Mouse (Mus musculus): ENCODE measurements around the gene Exd2. TPM values are rescaled to one million over a fixed set of nuclear protein-coding genes. Genes with fewer than 3 reads are reported as not detected.

The Exd2 gene
- 53.7 TPM in 2 replicates for polyA plus RNA-seq (2016; fragmentation: Nextera tagmentation; extraction: Ambion mirVana)

- Histone ChIP-seq H3K9ac (replicated peaks) (peak within 1 kb of the TSS; percentile 83), H3K9me3 (no peaks in the 10 kb centered on the region), H3K4me2 (replicated peaks) (peak within 1 kb of the TSS; percentile 78), H3K27ac (replicated peaks) (peak within 1 kb of the TSS; percentile 75), H3K27me3 (no peaks in the 10 kb centered on the region), H3K4me1 (peaks cover 7% of the 10 kb centered on the region), H3K4me3 (peak within 1 kb of the TSS; percentile 91), H3K36me3 (no peaks in the 10 kb centered on the region)
- peak; percentile 96 for ATAC-seq (ENCODE audit: low FRiP score, low read depth)
- WGBS = under 1% methylated on average over 45 of the region's 45 CpGs
Observed at GRCm38 (mm10) chr12:80462942-80463651, at the start of gene Exd2. Gene Exd2 (plus strand): TSS chr12:80463095.

- Histone ChIP-seq H3K4me3 (no peak overlapping the region), H3K4me2 (replicated peaks) (no peak overlapping the region), H3K27me3 (no peaks in the 10 kb centered on the region), H3K27ac (replicated peaks) (no peak overlapping the region), H3K9ac (replicated peaks) (no peak overlapping the region), H3K9me3 (peaks cover 7% of the 10 kb centered on the region; the same call in 1 of the 2 replicates), H3K36me3 (peaks cover 37% of the 10 kb centered on the region), H3K4me1 (no peaks in the 10 kb centered on the region)
- ATAC-seq (ENCODE audit: low FRiP score, low read depth) = no peak
- WGBS = 95% methylated on average over 2 of the region's 2 CpGs
Observed at GRCm38 (mm10) chr12:80415100-80415499, 47.8 kb upstream of the Exd2 start.

- no peak overlapping the region for H3K4me2 ChIP-seq (replicated peaks)
Observed at GRCm38 (mm10) chr12:80427683-80428082, 35.2 kb upstream of the Exd2 start.

GRCm38 (mm10) chr12:80433266-80433665, 29.6 kb upstream of the Exd2 start:
- no peak for ATAC-seq (ENCODE audit: low FRiP score, low read depth)
- Histone ChIP-seq H3K4me3 (no peak overlapping the region), H3K4me2 (replicated peaks) (no peak overlapping the region), H3K4me1 (peaks cover 16% of the 10 kb centered on the region), H3K9me3 (no peaks in the 10 kb centered on the region), H3K36me3 (no peaks in the 10 kb centered on the region), H3K9ac (replicated peaks) (no peak overlapping the region), H3K27ac (replicated peaks) (no peak overlapping the region), H3K27me3 (no peaks in the 10 kb centered on the region)
- 79% methylated on average over 4 of the region's 4 CpGs for WGBS

More at GRCm38 (mm10) chr12:80427683-80428082, 35.2 kb upstream of the Exd2 start:
- H3K9ac ChIP-seq (replicated peaks) = no peak overlapping the region
- no peak overlapping the region for H3K4me3 ChIP-seq
- ATAC-seq (ENCODE audit: low FRiP score, low read depth) = no peak
- 92% methylated on average over 3 of the region's 3 CpGs for WGBS
- no peaks in the 10 kb centered on the region for H3K4me1 ChIP-seq
- H3K9me3 ChIP-seq = no peaks in the 10 kb centered on the region
- H3K27me3 ChIP-seq = no peaks in the 10 kb centered on the region
- no peak overlapping the region for H3K27ac ChIP-seq (replicated peaks)
- H3K36me3 ChIP-seq = peaks cover 16% of the 10 kb centered on the region

GRCm38 (mm10) chr12:80434601-80434960, 28.3 kb upstream of the Exd2 start:
- peak overlapping the region; percentile 73 for H3K4me2 ChIP-seq (replicated peaks)
- no peak for ATAC-seq (ENCODE audit: low FRiP score, low read depth)

GRCm38 (mm10) chr12:80434961-80435691, 27.8 kb upstream of the Exd2 start:
- peak; percentile 78 for ATAC-seq (ENCODE audit: low FRiP score, low read depth)
- peak overlapping the region; percentile 99 for H3K27ac ChIP-seq (replicated peaks)
- no peaks in the 10 kb centered on the region for H3K27me3 ChIP-seq
- no peaks in the 10 kb centered on the region for H3K36me3 ChIP-seq
- peaks cover 16% of the 10 kb centered on the region for H3K4me1 ChIP-seq
- no peaks in the 10 kb centered on the region for H3K9me3 ChIP-seq
- under 1% methylated on average over 47 of the region's 64 CpGs for WGBS
- H3K4me3 ChIP-seq = peak overlapping the region; percentile 72
- H3K9ac ChIP-seq (replicated peaks) = peak overlapping the region; percentile 93
- H3K4me2 ChIP-seq (replicated peaks) = peak overlapping the region; percentile 73

More at GRCm38 (mm10) chr12:80434601-80434960, 28.3 kb upstream of the Exd2 start:
- Histone ChIP-seq H3K9ac (replicated peaks) (peak overlapping the region; percentile 93), H3K27me3 (no peaks in the 10 kb centered on the region), H3K9me3 (no peaks in the 10 kb centered on the region), H3K4me3 (peak overlapping the region; percentile 72), H3K4me1 (peaks cover 16% of the 10 kb centered on the region), H3K36me3 (no peaks in the 10 kb centered on the region), H3K27ac (replicated peaks) (peak overlapping the region; percentile 99)
- WGBS = 7% methylated on average over 9 of the region's 10 CpGs

GRCm38 (mm10) chr12:80435887-80436286, 27.0 kb upstream of the Exd2 start:
- ATAC-seq (ENCODE audit: low FRiP score, low read depth) = 0 out of 2 replicates have a peak, but pooled peaks have one; percentile 1
- Histone ChIP-seq H3K4me3 (peak overlapping the region; percentile 72), H3K27ac (replicated peaks) (peak overlapping the region; percentile 99)

GRCm38 (mm10) chr12:80436336-80436976, 26.4 kb upstream of the Exd2 start, which contains the start of gene Dcaf5:
Gene Dcaf5 (minus strand): TSS chr12:80436601.
- H3K27me3 ChIP-seq = no peaks in the 10 kb centered on the region
- peak within 1 kb of the TSS; percentile 73 for H3K4me2 ChIP-seq (replicated peaks)
- under 1% methylated on average over 68 of the region's 79 CpGs for WGBS
- H3K27ac ChIP-seq (replicated peaks) = peak within 1 kb of the TSS; percentile 99
- ATAC-seq (ENCODE audit: low FRiP score, low read depth) = peak; percentile 85
- H3K9ac ChIP-seq (replicated peaks) = peak within 1 kb of the TSS; percentile 93
- H3K4me1 ChIP-seq = peaks cover 16% of the 10 kb centered on the region
- H3K9me3 ChIP-seq = no peaks in the 10 kb centered on the region
- peak within 1 kb of the TSS; percentile 72 for H3K4me3 ChIP-seq
- H3K36me3 ChIP-seq = no peaks in the 10 kb centered on the region

More at GRCm38 (mm10) chr12:80435887-80436286, 27.0 kb upstream of the Exd2 start:
- Histone ChIP-seq H3K36me3 (no peaks in the 10 kb centered on the region), H3K4me1 (peaks cover 16% of the 10 kb centered on the region), H3K9me3 (no peaks in the 10 kb centered on the region), H3K9ac (replicated peaks) (peak overlapping the region; percentile 93), H3K27me3 (no peaks in the 10 kb centered on the region), H3K4me2 (replicated peaks) (peak overlapping the region; percentile 73)
- 0% methylated on average over 7 of the region's 10 CpGs for WGBS

GRCm38 (mm10) chr12:80437051-80437675, 25.7 kb upstream of the Exd2 start:
- H3K9me3 ChIP-seq = no peaks in the 10 kb centered on the region
- H3K4me2 ChIP-seq (replicated peaks) = peak overlapping the region; percentile 73
- peaks cover 16% of the 10 kb centered on the region for H3K4me1 ChIP-seq
- no peaks in the 10 kb centered on the region for H3K27me3 ChIP-seq
- no peaks in the 10 kb centered on the region for H3K36me3 ChIP-seq
- 23% methylated on average over 4 of the region's 4 CpGs for WGBS
- no peak for ATAC-seq (ENCODE audit: low FRiP score, low read depth)
- peak overlapping the region; percentile 93; the same call in 1 of the 2 replicates for H3K9ac ChIP-seq (replicated peaks)
- peak overlapping the region; percentile 99 for H3K27ac ChIP-seq (replicated peaks)
- peak overlapping the region; percentile 72 for H3K4me3 ChIP-seq

- Histone ChIP-seq H3K27ac (replicated peaks) (no peak overlapping the region), H3K9me3 (no peaks in the 10 kb centered on the region), H3K27me3 (no peaks in the 10 kb centered on the region), H3K4me1 (0 out of 2 replicates have a peak, but pooled peaks cover 3% of the 10 kb centered on the region), H3K4me2 (replicated peaks) (no peak overlapping the region), H3K9ac (replicated peaks) (no peak overlapping the region), H3K4me3 (no peak overlapping the region), H3K36me3 (no peaks in the 10 kb centered on the region)
- no peak for ATAC-seq (ENCODE audit: low FRiP score, low read depth)
- 79% methylated on average over 2 of the region's 2 CpGs for WGBS
Observed at GRCm38 (mm10) chr12:80440957-80441356, 21.9 kb upstream of the Exd2 start.

GRCm38 (mm10) chr12:80444525-80445109, 18.3 kb upstream of the Exd2 start:
- ATAC-seq (ENCODE audit: low FRiP score, low read depth) = no peak
- no peaks in the 10 kb centered on the region for H3K36me3 ChIP-seq
- no peaks in the 10 kb centered on the region for H3K9me3 ChIP-seq
- no peak overlapping the region for H3K27ac ChIP-seq (replicated peaks)
- no peak overlapping the region for H3K4me3 ChIP-seq
- no peak overlapping the region for H3K4me2 ChIP-seq (replicated peaks)
- no peak overlapping the region for H3K9ac ChIP-seq (replicated peaks)
- no peaks in the 10 kb centered on the region for H3K4me1 ChIP-seq
- H3K27me3 ChIP-seq = no peaks in the 10 kb centered on the region
- WGBS = 81% methylated on average over 9 of the region's 9 CpGs
